Mouse (Mus musculus): ENCODE data around the gene Galr3.

DNA sequence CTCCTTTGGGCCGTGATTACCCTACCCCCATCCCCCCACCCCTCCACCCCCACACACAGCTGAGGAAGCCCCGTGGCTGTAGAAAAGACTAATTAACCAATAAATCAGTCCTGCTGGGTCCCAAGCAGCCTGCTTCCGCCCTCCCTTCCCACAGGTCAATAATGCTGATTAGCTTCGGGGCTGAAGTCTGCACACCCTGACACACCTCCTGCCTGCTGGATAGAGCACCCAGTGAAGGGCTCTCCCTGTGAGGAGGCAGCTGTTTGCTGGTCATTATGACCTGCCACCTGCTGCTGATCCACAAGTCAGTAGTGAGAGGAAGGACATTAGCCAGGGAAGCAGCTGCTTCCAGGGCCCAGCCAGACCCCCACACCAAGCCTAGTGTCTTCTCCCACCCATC lies 3.2 kb downstream of the Galr3 start:
- TF ChIP-seq CTCF (IDR thresholded peaks at IDR 0.05; ENCODE audit: low read depth) = no peak
- TF ChIP-seq EP300 (IDR thresholded peaks at IDR 0.05; ENCODE audit: low read depth) = no peak
